Mouse (Mus musculus) neural tube, embryonic 12.5 days (tissue): ENCODE data around the gene Tmem198. TPM values are rescaled to one million over a fixed set of nuclear protein-coding genes. Genes with fewer than 3 reads are reported as not detected.

ENCODE experiments used
- ATAC-seq: fragments of 200-750 bp; cut with Nextera tagmentation; 2 replicates; pipeline ENCODE4 v1.8.0; 2017; ENCODE audit warnings: low read depth, mild to moderate bottlenecking, moderate TSS enrichment, moderate library complexity; ENCODE audit not compliant: low FRiP score
- H3K27ac ChIP-seq: fragments of 300-500 bp; sonication (generic); 2 replicates; pipeline ENCODE4 v1.5.1; 2016
- H3K27me3 ChIP-seq: fragments of 300-500 bp; sonication (generic); replicated peaks from 2 replicates; pipeline ENCODE4 v1.6.1; 2016; ENCODE audit warnings: mild to moderate bottlenecking
- H3K36me3 ChIP-seq: fragments of 300-500 bp; sonication (generic); 2 replicates; pipeline ENCODE4 v1.6.1; 2016; ENCODE audit warnings: mild to moderate bottlenecking
- H3K4me1 ChIP-seq: fragments of 300-500 bp; sonication (generic); 2 replicates; pipeline ENCODE4 v1.6.1; 2016
- H3K4me2 ChIP-seq: fragments of 300-500 bp; sonication (generic); replicated peaks from 2 replicates; pipeline ENCODE4 v1.6.1; 2016; ENCODE audit warnings: mild to moderate bottlenecking
- H3K4me3 ChIP-seq: fragments of 300-500 bp; sonication (generic); 2 replicates; pipeline ENCODE4 v1.5.1; 2016
- H3K9ac ChIP-seq: fragments of 300-500 bp; sonication (generic); 2 replicates; pipeline ENCODE4 v1.6.1; 2016; ENCODE audit warnings: mild to moderate bottlenecking
- H3K9me3 ChIP-seq: fragments of 300-500 bp; sonication (generic); 2 replicates; pipeline ENCODE4 v1.6.1; 2016; ENCODE audit warnings: mild to moderate bottlenecking
- WGBS: fragments of 180-500 bp; shearing (Covaris S2); methylation state at CpG from one replicate; pipeline ENCODE4 v1.1.7; 2016; 5-methylcytosine and 5-hydroxymethylcytosine counted together
- polyA plus RNA-seq: library from polyadenylated mRNA; unstranded; fragments of >200 nt; fragmentation: Nextera tagmentation; extraction: Ambion mirVana; gene quantifications from 2 replicates; pipeline ENCODE4 v1.2.1, GENCODE M21; 2016

The Tmem198 gene
- polyA plus RNA-seq, 1 experiment from 2014 or later = 28.9 TPM

- Histone ChIP-seq H3K27me3 (no peaks in the 10 kb centered on the region), H3K4me1 (no peaks in the 10 kb centered on the region), H3K4me3 (no peak overlapping the region), H3K36me3 (peaks cover 62% of the 10 kb centered on the region), H3K4me2 (no peak overlapping the region), H3K9ac (no peak overlapping the region), H3K27ac (no peak overlapping the region), H3K9me3 (no peaks in the 10 kb centered on the region)
- no peak for ATAC-seq
- 89% methylated on average over 19 of the region's 19 CpGs for WGBS
These were observed 54.3 kb downstream of the Tmem198 start for GRCm38 (mm10) chr1:75533325-75534252.

Other genes starting within 250 kb of the Tmem198 start
- gene A630095N17Rik, start 247.4 kb upstream of the Tmem198 start, polyA plus RNA-seq = not detected in 2 replicates
- gene Dnajb2, start 243.1 kb upstream of the Tmem198 start, polyA plus RNA-seq = 49.6 and 54.9 TPM in 2 replicates
- 13.8 and 15.0 TPM in 2 replicates for gene Ptprn, start 215.0 kb upstream of the Tmem198 start, polyA plus RNA-seq
- gene Resp18, start 201.1 kb upstream of the Tmem198 start, polyA plus RNA-seq = 61.9 and 69.5 TPM in 2 replicates
- gene Dnpep, start 161.5 kb upstream of the Tmem198 start, polyA plus RNA-seq = 193 and 201 TPM in 2 replicates
- gene Des, start 119.2 kb upstream of the Tmem198 start, polyA plus RNA-seq = 9.3 and 12.7 TPM in 2 replicates
- 15.8 and 17.1 TPM in 2 replicates for gene Speg, start 104.2 kb upstream of the Tmem198 start, polyA plus RNA-seq
- 69.9 and 83.5 TPM in 2 replicates for gene Gmppa, start 43.6 kb upstream of the Tmem198 start, polyA plus RNA-seq
- gene Asic4, start 29.1 kb upstream of the Tmem198 start, polyA plus RNA-seq = 22.1 and 24.3 TPM in 2 replicates
- 43.6 and 43.7 TPM in 2 replicates for gene Chpf, start 225 bp upstream of the Tmem198 start, polyA plus RNA-seq
- gene Obsl1, start 26.9 kb downstream of the Tmem198 start, polyA plus RNA-seq = 49.0 and 50.6 TPM in 2 replicates
- 7.3 and 10.0 TPM in 2 replicates for gene Inha, start 27.5 kb downstream of the Tmem198 start, polyA plus RNA-seq
- gene Stk11ip, start 42.0 kb downstream of the Tmem198 start, polyA plus RNA-seq = 24.8 and 27.1 TPM in 2 replicates
- 30.6 TPM in 2 replicates for gene Slc4a3, start 66.7 kb downstream of the Tmem198 start, polyA plus RNA-seq